8 mouse cellular contexts compared by ENCODE assay signal in the genomic region with DNA sequence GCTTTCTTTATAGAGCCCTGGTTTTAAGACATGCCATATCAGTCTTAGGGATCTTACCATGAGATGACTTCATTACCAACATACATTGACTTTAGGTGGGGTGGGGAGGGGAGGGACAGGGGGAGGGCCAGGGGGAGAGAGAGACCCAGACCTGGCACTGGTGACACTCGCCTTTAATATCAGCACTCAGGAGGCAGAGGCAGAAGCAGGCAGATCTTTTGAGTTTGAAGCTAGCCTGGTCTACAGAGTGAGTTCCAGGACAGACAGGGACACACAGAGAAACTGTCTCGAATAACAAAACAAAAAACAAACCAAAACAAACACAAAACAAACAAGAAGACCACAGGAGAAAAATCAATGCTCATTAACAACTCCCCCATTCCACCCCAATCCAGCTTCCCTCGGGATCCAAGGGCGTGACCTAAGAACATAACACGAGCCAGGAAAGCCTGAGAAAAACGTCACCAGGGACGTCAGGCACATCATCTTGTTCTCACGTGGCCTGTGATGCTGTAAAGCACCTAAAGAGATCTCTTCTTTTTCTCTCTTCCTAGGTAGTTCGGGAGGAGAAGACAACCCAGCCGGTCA. TPM values are rescaled to one million over a fixed set of nuclear protein-coding genes. Genes with fewer than 3 reads are reported as not detected.
DNase-seq lines count a peak whose midpoint lies in the region; ATAC-seq and TF ChIP-seq lines count a peak whose summit lies in the region.

No protein-coding gene starts in this region.

- no peak for TF ChIP-seq CTCF in spleen, adult 2 months (IDR thresholded peaks at IDR 0.05; ENCODE audit: extremely low read depth, insufficient read depth, insufficient read length, insufficient replicate concordance)
- no peak for TF ChIP-seq CTCF in stomach, postnatal 0 days (IDR thresholded peaks at IDR 0.05; ENCODE audit: low read depth)

- H3K9me3 ChIP-seq in limb, embryonic 15.5 days: no peaks in the 10 kb centered on the region
- H3K9me3 ChIP-seq in stomach, postnatal 0 days (ENCODE audit: control insufficient read depth, low read length): no peaks in the 10 kb centered on the region

- peak; percentile 37; the same call in 1 of the 2 replicates for ATAC-seq in limb, embryonic 15.5 days (ENCODE audit: insufficient number of reproducible peaks, low FRiP score, low TSS enrichment, low read depth)
- no peak for ATAC-seq in stomach, postnatal 0 days (ENCODE audit: low FRiP score, low TSS enrichment)

- no peak overlapping the region for H3K27ac ChIP-seq in spleen, adult 2 months (ENCODE audit: insufficient read depth, low read length)
- H3K27ac ChIP-seq in limb, embryonic 15.5 days: no peak overlapping the region
- no peak overlapping the region for H3K27ac ChIP-seq in stomach, postnatal 0 days (replicated peaks)

- no peaks in the 10 kb centered on the region; the same call in 1 of the 2 replicates for H3K4me1 ChIP-seq in spleen, adult 2 months (ENCODE audit: control insufficient read depth, insufficient read depth, insufficient read length)
- peaks cover 11% of the 10 kb centered on the region; the same call in 1 of the 2 replicates for H3K4me1 ChIP-seq in limb, embryonic 15.5 days
- H3K4me1 ChIP-seq in stomach, postnatal 0 days (replicated peaks; ENCODE audit: control insufficient read depth, insufficient read depth): no peaks in the 10 kb centered on the region

- H3K36me3 ChIP-seq in spleen, adult 2 months (ENCODE audit: control insufficient read depth, insufficient read depth, low read length): no peaks in the 10 kb centered on the region; the same call in 1 of the 2 replicates
- H3K36me3 ChIP-seq in limb, embryonic 15.5 days: no peaks in the 10 kb centered on the region
- H3K36me3 ChIP-seq in stomach, postnatal 0 days (ENCODE audit: control insufficient read depth, insufficient read depth, low read length): no peaks in the 10 kb centered on the region

- peak overlapping the region; percentile 84 for H3K4me2 ChIP-seq in limb, embryonic 15.5 days
- peak overlapping the region; percentile 97 for H3K4me2 ChIP-seq in stomach, postnatal 0 days (replicated peaks; ENCODE audit: low read depth)

- WGBS in spleen, adult 2 months: 6% methylated on average over 10 of the region's 10 CpGs
- WGBS in limb, embryonic 15.5 days: 4% methylated on average over 10 of the region's 10 CpGs
- 5% methylated on average over 10 of the region's 10 CpGs for WGBS in stomach, postnatal 0 days

- TF ChIP-seq EP300 in stomach, postnatal 0 days (optimal IDR thresholded peaks at IDR 0.05): no peak

- no peak overlapping the region for H3K9ac ChIP-seq in limb, embryonic 15.5 days
- H3K9ac ChIP-seq in stomach, postnatal 0 days (ENCODE audit: low read length): peak overlapping the region; percentile 82; the same call in 1 of the 2 replicates

- DNase-seq in cerebellum, adult 9-10 months: peak; percentile 14
- DNase-seq in cerebellum, adult 11 months: no peak
- no peak for DNase-seq in spleen, adult 2 months (ENCODE audit: low read depth in 1 of 2, low spot score in 2 of 2)
- DNase-seq in spleen, adult 12 weeks (ENCODE audit: low spot score): no peak
- DNase-seq in stomach, postnatal 0 days (ENCODE audit: low spot score): no peak
- DNase-seq in spleen, postnatal 36 days (ENCODE audit: low spot score in 2 of 2): no peak
- DNase-seq in ovary, postnatal 10 days (ENCODE audit: low spot score): no peak

- TF ChIP-seq POLR2A in spleen, adult 2 months (IDR thresholded peaks at IDR 0.05; ENCODE audit: low read depth, low read length): no peak

- peak overlapping the region; percentile 90 for H3K4me3 ChIP-seq in spleen, adult 2 months (ENCODE audit: extremely low read depth, insufficient read depth, insufficient read length)
- H3K4me3 ChIP-seq in limb, embryonic 15.5 days: peak overlapping the region; percentile 74
- H3K4me3 ChIP-seq in stomach, postnatal 0 days (ENCODE audit: low read depth, low read length): peak overlapping the region; percentile 85

- H3K27me3 ChIP-seq in spleen, adult 2 months (ENCODE audit: control insufficient read depth, insufficient read depth, low read length): no peaks in the 10 kb centered on the region
- no peaks in the 10 kb centered on the region for H3K27me3 ChIP-seq in limb, embryonic 15.5 days
- H3K27me3 ChIP-seq in stomach, postnatal 0 days (ENCODE audit: control insufficient read depth, insufficient read depth, low read length): no peaks in the 10 kb centered on the region

RNA-seq across cellular contexts. Expression of a gene that starts 0.5 kb away (rescaled TPM):
- 22.0 and 23.5 TPM in 2 replicates for polyA plus RNA-seq in spleen, adult 2 months (2012; rRNA removed)
- polyA plus RNA-seq in limb, embryonic 15.5 days (2015; fragmentation: Nextera tagmentation; extraction: Ambion mirVana): 17.0 and 17.9 TPM in 2 replicates
- 8.9 and 10.1 TPM in 2 replicates for polyA plus RNA-seq in stomach, postnatal 0 days (2015; fragmentation: Nextera tagmentation; extraction: Ambion mirVana)

RNA-seq across cellular contexts. Expression of a gene that starts 7.8 kb away (rescaled TPM):
- polyA plus RNA-seq in spleen, adult 2 months (2012; rRNA removed): 0.06 TPM in 1 of 2 replicates, not detected in the other
- 0.55 and 0.63 TPM in 2 replicates for polyA plus RNA-seq in limb, embryonic 15.5 days (2015; fragmentation: Nextera tagmentation; extraction: Ambion mirVana)
- polyA plus RNA-seq in stomach, postnatal 0 days (2015; fragmentation: Nextera tagmentation; extraction: Ambion mirVana): 0.04 and 0.08 TPM in 2 replicates
